Mouse (Mus musculus) T-helper 1 cell (primary cell): ENCODE data around the gene Tff2.

Experiments
- in situ Hi-C: fragments of 300-600 bp; cut with MboI, MseI; formaldehyde crosslinking; loops from one replicate; pipeline ENCODE4 v1.15.1; 2025; ENCODE audit warnings: high pct_unique_total_duplicates

Gene Tff2

DNA sequence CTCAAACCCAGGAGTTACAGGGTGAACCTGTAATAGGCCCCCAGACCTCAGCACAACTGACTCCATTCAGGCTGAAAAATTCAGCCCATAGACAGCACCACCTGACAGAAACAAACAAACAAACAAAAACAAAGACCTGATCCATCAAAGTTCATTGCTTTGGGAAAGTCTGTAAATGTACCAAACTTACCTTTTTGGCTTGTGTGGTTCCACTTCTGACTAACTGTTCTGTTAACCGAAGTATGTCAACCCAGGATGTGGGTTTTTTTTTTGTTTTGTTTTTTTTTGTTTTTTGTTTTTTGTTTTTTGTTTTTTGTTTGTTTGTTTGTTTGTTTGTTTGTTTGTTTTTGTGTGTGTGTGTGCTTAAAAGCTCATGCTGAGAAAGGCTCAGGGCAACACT, 7.3 kb downstream of the Tff2 start:
- in situ Hi-C loops: loop anchor here (10.0 kb wide), 1 partner anchor 118 kb away; no protein-coding TSS in a partner anchor

DNA sequence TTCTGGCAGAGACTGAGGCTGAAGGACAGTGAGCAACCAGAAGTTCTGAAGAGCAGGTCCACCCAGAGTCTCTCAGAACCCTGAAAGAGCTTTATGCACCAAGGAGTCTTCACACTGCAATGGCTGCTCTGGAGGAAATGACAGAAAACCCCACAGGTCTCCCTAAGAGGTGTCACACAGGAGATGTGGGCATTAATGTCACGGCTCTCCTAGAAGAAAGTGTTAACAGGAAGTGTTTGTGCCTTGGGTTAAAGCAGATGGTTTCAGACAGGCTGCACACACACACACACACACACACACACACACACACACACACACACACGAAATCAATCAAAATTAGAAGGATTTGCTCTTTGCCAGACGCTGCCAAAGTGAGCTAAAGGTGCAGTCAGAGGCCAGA, 7.8 kb downstream of the Tff2 start:
- in situ Hi-C loops: loop anchor here (10.0 kb wide), 1 partner anchor 119 kb away; no protein-coding TSS in a partner anchor

DNA sequence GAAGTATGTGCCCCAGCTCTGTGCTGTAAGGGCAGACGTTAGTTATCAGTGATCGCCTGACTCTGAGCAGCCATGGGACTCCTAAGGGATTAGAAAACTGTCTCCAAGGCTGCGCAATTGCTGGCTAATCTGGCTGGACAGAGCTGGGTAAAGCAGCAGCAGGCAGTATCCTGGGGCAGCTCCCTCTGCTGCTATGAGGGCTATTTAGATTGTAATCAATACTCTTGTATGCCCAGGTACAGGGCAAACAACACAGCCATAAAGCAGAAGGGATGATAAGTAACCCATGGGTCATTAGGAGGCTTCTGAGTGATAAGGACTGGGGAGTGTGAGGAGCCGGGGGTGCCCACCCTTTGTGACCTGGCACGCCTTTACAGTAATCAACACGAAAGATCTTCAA, 9.2 kb downstream of the Tff2 start:
- in situ Hi-C loops: loop anchor here (10.0 kb wide), 1 partner anchor 120 kb away; no protein-coding TSS in a partner anchor

DNA sequence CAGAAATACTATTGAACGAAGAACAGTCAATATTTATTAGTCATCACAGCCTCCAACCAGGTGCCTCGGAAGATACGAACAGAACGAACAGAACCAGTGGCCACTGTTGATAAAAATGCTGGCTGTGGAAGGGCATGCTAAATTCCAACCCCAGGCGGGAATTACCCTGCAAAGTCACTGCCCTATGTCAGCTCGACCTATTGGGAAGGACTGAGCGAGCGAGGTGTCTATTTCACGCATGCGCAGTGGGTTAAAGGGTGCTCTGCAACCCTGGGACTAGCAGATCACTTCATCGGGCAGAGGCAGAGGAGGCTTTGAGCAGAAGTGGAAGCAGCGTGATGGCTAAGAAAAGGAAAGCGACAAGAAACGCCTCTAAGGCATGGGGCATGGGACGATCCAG, 10.3 kb downstream of the Tff2 start:
- in situ Hi-C loops: loop anchor here (10.0 kb wide), 1 partner anchor 121 kb away; no protein-coding TSS in a partner anchor

DNA sequence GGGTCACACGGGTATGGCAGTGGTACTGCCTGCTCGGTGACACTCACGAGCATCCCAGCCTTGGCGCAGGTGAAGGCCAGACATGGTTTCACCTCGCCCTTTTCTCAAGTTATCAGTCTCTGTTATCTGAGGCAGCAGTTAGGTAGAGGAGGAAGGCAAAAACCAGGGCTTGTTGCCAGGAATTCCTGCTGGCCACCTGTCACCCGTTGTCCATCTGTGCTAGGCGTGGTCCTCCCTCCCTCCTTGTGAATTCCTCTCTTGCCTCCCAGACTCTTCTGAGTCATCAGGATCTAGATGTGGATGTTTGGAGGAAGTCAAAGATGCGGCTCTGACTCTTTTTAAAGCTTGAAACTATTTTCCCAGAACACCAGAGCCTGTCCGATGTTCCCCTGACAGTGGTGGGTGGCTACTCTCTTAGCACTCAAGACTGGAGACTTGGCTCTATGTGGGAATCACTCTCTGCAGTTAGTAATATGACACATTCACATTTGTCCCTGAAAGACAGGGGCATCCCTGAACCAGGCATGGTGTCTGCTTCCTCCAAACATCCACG, 12.7 kb downstream of the Tff2 start:
- in situ Hi-C loops: loop anchor here (10.0 kb wide), 1 partner anchor 123 kb away; no protein-coding TSS in a partner anchor

DNA sequence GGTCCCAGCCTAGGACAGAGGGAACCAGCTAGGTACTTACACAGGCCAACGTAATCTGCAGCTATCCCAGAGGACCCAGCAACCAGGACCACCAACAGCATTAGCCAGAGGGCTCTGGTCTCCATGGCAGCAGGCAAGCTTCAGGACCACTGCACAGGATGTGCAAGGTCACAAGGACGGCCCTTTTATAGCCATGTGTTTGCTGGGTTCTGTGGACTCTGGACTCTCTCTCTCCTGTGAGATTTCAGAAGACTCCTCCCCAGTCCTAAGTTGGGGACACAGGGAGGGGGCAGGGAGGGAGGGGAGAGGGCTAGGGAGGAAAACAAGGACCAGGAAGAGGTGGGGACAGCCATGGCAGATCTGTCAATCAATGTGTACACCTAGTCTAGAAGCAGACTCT, 14.6 kb downstream of the Tff2 start, which contains the start of gene Tff3:
TSS of gene Tff3 (minus strand) at position 195 of the 400 bp plus-strand sequence.
- in situ Hi-C loops: no loop called here

DNA sequence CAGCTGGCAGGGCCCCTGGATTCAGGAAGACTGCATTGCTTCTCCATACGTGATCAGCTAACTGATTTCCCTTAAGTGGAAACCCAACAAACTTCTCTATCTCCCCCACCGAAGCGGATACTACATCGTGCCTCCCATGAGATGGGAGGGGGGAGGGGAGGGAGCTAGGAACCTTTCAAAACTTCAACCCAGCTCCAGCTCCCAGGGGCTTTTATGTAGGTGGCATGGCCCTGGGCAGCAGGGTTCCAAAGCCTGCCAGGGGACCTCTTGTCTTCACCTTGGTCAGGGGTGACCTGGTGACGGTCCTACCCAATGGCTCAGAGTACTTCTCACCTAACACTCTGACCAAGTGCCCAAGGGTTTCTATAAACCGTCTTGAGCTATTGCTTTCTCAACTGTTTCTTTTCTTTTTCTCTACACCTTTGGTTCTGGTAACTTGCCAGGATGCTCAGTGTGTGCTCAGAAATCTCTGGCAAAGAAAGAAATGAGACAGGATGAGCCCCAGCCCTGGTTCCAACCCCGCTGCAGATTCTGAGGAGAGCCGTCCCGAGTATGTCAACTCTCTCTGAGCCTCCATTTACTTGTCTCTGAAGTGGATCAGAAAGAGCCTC, 15.3 kb downstream of the Tff2 start:
- in situ Hi-C loops: no loop called here

DNA sequence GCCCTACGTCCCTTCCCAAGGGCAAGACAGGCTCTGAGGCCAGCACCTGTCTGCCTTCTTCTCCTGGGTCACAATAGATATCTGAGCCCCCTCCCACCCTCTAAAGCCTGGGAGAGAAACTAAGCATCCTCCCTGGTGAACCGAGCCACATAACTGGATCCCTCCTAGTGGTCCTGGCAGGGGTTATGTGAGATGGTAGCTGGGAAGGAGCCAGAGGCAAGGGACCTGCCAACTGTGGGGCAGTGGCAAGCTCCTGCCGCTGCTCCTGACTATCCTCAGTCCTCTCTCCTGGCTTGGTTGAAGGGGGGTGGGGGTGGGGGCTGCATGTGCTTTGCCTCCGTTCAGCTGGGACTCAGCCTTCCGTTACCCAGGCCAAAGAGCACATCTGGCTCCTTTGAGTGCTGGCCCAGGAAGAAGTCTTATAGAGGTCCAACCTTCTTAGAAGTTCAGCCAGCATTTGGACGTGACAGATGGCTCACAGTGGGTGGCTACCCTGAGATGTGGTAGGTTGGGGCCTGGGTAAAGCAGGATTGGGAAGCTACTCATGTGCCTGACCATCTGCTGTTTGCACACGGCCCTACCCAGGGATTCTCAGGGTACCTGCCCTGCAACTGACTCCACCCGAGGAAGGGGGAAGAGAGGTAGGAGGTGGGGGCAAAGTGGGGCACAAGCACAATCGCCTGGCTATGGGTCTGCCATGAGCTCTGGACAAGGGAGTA, 18.4 kb downstream of the Tff2 start:
- in situ Hi-C loops: no loop called here

DNA sequence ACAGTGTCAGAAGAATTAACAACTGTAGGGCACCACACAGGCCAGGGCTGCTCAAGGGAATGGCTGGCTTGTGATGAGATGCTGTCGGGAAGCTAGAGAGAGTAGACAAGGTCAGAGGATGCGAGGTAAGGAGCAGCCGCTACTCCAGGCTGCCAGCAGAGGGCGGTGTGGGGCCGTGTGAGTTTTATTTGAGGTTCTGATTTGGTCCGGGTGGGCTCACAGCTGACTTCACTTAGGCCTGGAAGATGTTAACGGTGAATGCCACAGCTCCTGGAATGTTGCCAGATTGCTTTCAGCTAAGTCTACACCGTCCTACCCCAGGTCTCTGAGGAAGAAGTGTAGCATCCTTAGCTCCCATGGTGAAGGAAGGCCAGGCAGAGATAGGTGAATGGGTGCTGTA, 22.1 kb downstream of the Tff2 start:
- in situ Hi-C loops: no loop called here

DNA sequence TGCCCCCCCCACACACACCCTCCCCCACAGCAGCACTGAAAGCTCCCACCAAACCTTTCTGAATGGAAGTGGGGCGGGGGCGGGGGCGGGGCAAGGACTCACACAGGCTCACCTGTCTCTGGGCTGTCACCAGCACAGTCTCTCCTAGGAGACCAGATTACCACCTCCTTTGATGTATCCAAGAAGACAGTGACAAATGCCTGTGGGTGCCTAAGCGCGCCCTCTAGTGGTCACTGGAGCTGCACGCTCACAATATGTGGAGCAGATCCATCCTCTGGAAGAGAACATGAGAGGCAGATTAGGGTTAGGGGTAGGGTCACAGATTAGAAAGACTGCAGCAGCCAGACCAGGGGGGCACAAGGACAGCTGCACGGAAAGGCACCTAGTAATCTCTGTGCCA, 24.7 kb downstream of the Tff2 start:
- in situ Hi-C loops: loop anchor here (5.0 kb wide), 1 partner anchor 107 kb away; no protein-coding TSS in a partner anchor

DNA sequence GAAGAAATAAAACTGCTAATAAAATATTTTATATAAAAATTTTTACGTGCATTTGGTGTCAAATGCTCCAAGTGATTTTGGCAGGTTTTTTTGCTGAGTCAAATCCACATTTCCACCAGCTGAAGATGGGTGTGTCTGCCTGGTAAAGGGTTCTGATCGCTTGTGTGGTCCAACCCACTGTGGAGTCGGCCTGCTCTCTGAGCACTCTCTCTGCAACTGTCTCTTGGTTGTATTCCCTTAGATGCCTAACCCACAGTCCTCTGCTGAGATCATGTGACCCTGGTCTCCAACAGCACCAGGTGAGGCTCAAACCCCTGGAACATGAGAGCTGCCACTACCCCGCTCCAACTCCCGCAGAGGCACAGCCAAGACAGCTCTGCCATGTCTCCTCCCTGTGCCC, 26.1 kb downstream of the Tff2 start:
- in situ Hi-C loops: loop anchor here (5.0 kb wide), 1 partner anchor 106 kb away; no protein-coding TSS in a partner anchor

DNA sequence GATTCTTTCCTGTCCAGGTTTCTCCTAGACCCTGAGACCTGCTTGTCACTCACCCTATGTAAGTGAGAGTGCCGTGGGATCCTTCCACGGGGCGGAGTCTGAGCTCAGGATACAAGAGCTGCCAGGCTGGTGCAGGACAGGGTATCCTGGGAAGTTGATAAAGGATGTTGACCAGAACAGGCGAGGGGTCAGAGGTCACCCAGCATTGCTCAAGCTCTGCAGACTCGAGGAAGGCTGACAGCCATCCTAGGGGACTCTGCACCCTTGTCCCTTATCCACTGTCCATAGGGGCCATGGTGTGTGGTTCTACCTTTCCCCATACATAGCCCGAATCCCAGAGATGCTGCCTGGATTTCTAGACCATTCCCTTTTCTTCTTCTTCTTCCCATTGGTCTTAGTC, 28.0 kb downstream of the Tff2 start:
- in situ Hi-C loops: loop anchor here (5.0 kb wide), 1 partner anchor 104 kb away; no protein-coding TSS in a partner anchor

DNA sequence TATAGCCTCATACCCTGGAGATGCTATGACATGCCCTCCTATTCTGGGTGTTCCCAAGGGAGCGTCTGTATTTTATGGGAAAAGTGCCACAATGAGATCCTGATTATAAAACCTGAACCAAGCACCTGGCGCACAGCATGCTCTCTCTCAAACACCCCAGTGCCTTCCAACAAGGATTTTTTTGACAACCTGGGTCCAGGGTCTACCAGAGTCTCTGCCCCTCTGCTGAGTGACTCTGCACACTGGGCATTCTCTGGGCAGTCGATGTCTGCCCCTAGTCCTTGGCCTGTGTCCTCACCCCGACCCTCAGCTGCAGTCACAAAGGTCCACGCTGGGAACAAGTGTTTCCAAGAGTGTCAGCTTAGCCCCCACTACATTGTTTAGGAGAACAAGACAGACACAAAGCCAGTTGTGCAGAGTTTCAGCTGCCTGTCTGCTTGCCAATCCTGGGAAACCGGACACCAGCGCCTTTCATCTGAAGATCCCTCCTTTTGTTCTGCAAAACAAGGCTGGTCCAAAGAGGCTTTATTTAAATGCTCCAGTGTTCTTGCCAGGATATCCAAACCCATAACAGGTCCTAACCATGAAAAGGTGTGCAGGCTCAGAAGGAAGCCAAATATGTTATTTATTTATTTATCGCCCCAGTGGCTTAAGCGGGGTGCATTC, 30.8 kb downstream of the Tff2 start:
- in situ Hi-C loops: no loop called here

DNA sequence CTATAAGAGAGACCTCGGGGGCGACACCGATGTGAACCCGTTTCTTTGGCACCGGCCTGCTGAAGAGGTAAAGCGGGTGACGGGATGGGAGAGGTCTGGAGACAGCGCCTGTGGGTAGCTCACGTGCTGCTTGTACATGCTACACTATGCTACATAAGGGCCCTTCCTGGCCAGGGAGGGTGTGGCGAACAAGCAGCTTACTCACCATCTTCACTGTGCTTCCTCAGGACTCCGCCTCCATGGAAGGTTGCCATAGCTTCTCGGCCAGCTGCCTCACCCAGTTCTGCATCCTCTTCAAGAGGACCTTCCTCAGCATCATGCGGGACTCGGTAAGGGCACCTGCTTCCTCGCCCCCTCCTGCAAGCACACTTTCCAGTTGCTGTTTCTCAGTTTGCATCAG, 35.7 kb downstream of the Tff2 start:
- in situ Hi-C loops: no loop called here

DNA sequence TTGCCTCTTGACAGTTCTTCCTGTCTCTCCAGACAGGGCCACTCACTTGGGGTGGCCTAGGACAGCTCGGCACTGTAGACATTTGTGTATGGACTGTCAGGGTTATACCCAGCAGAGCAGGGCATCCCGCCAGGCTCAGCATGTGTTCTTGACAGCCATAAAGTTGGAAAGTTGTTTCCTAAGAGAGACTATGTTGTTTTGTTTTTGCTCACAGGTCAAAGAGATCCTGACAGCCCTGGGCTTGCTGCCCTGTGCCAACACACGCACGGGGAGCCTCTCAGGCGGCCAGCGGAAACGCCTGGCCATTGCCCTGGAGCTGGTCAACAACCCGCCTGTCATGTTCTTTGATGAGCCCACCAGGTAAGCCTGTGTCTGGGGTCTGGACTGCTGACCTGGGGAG, 40.3 kb downstream of the Tff2 start:
- in situ Hi-C loops: no loop called here

DNA sequence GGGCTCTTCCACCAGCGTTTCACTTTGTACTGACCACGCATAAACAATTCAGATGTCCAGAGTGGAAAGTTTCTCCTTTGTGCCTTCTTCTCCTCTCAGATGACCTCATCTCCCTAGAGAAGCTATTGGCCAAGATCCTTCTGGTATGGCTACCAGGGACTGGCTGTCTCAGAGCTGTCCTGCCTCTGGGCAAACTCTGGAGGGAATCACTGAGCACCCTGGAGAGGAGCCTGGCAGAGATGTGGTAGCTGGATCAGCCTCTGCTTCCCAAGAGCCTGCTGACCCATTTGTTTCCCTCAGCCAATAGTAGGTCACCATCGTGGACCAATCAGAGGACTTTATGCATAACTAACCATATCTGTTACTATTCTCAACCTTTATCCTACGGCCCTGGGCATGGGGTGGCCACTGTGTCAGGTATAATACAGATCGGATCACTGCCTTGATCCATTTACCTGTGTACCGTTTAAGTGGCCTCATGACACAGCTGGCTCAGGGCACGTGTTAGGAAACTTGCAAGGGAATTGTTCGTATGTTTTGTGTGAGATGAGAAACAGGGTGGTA, 41.0 kb downstream of the Tff2 start:
- in situ Hi-C loops: no loop called here

DNA sequence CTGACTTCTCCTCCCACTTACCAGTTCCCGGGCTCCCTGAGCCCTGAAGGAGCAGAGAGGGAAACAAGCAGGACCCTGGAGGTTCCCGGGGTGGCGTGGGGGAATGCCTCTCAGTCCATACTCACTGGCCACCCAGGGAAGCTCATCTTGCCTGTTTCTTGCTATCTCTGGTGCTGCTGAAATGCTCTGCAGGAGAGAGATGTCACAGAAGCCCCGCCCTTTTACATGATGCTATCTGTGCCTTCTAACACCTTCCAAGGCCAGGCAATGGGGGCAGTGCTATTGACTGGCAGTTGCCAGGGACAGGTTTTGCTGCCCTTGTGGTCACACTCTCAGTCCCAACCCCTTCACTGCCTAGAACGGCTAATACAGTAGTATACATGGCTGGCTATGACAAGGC, 45.3 kb downstream of the Tff2 start:
- in situ Hi-C loops: no loop called here

DNA sequence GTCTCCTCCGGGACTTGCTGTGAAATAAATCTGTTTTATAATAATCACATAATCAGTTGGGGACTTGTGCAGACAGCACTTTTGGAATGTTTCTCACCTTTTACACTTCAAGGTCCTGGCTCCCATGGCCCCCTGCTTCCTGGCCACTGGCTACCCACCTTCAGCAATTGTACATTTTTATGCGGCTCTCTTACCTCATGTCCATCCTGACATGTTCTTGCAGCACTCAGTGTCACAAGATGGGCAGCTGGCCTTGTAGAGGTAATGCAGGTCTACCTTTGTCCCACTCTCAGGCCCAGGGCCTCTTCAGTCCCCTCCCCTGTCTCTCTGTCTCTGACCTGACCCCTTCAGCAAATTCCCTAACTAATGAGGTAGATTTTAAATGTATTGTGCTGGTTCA, 47.2 kb downstream of the Tff2 start:
- in situ Hi-C loops: no loop called here

DNA sequence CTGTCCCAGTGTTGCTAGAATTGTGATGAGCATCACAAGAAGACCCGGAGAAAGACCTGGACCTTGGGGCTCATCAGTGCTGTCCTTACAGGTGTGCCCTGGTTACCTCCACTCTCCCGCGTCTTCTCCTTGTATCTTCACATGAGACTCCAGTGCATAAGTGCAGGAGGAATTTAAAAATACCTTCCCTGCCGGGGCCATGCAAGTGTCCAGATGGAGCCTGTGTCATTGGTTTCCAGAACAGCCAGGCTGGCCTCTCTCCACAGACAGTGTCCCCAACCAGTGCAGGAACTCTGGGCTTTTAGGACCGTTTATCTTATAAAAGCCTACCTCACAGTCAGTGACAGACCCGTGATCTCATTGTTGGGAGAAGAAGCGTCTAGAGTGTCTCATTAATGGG, 48.5 kb downstream of the Tff2 start:
- in situ Hi-C loops: no loop called here

DNA sequence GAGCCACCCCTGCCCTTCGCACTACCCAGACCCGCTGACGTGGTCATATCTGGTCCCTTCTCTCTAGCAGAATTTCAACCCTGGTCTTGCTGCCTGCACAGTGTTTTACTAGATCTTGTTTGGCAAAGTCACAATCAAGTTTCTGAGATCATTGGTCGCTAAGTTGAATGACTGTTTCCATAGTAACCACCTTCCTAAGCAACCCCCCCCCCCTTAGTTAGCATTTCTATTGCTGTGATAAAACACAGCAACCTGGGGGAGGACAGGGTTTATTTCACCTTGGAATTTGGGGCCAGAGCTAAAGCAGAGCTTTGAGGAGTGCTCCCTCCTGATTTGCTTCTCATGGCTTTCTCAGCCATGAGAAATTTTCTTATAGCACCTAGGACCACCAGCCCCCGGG, 49.3 kb downstream of the Tff2 start:
- in situ Hi-C loops: no loop called here
